Mouse (Mus musculus): ENCODE measurements around the gene Tgfbrap1. TPM values are rescaled to one million over a fixed set of nuclear protein-coding genes. Genes with fewer than 3 reads are reported as not detected.
"Not testable (repeated sequence)": the region's sequence is repeated elsewhere in the genome, so short reads cannot be mapped to it uniquely, and the experiment has no call there.

Tgfbrap1 gene
- polyA plus RNA-seq, 2 experiments, result 2.7 to 4.7 TPM

- ATAC-seq (ENCODE audit: insufficient read depth) (no peak), DNase-seq (ENCODE audit: low read depth in 3 of 3, low spot score in 3 of 3) (no peak)
Measured at GRCm38 (mm10) chr1:43042271-43042670, 56.2 kb downstream of the Tgfbrap1 start.

GRCm38 (mm10) chr1:43036014-43036413, 62.4 kb downstream of the Tgfbrap1 start:
- H3K27me3 ChIP-seq (ENCODE audit: control insufficient read depth, insufficient read depth, low read length), result no peaks in the 10 kb centered on the region
- no peaks in the 10 kb centered on the region for H3K36me3 ChIP-seq (replicated peaks; ENCODE audit: control insufficient read depth, insufficient read depth, low read depth)
- ATAC-seq (ENCODE audit: insufficient read depth), result no peak
- no peak for DNase-seq (ENCODE audit: low read depth in 3 of 3, low spot score in 3 of 3)
- no peaks in the 10 kb centered on the region for H3K9me3 ChIP-seq (ENCODE audit: control insufficient read depth, low read length)
- H3K9ac ChIP-seq (replicated peaks), result no peak overlapping the region
- H3K4me2 ChIP-seq (ENCODE audit: low read depth), result no peak overlapping the region
- TF ChIP-seq EP300 (IDR thresholded peaks at IDR 0.05; ENCODE audit: low read depth) (no peak), CTCF (IDR thresholded peaks at IDR 0.05; ENCODE audit: low read depth) (no peak)
- no peaks in the 10 kb centered on the region for H3K4me1 ChIP-seq (replicated peaks; ENCODE audit: control insufficient read depth in 2 of 2, insufficient read depth in 2 of 2, low read length in 1 of 2)
- H3K4me3 ChIP-seq (ENCODE audit: insufficient read depth in 1 of 2, low read depth in 2 of 2, low read length in 2 of 2), result no peak overlapping the region
- no peak overlapping the region for H3K27ac ChIP-seq
- WGBS (ENCODE audit: insufficient replicate concordance), result 64% methylated on average over 7 of the region's 7 CpGs

More at GRCm38 (mm10) chr1:43042271-43042670, 56.2 kb downstream of the Tgfbrap1 start:
- Histone ChIP-seq H3K9me3 (ENCODE audit: control insufficient read depth, low read length) (no peaks in the 10 kb centered on the region), H3K27ac (no peak overlapping the region), H3K27me3 (ENCODE audit: control insufficient read depth, insufficient read depth, low read length) (no peaks in the 10 kb centered on the region), H3K9ac (replicated peaks) (no peak overlapping the region), H3K4me3 (ENCODE audit: insufficient read depth in 1 of 2, low read depth in 2 of 2, low read length in 2 of 2) (no peak overlapping the region), H3K36me3 (replicated peaks; ENCODE audit: control insufficient read depth, insufficient read depth, low read depth) (no peaks in the 10 kb centered on the region), H3K4me2 (ENCODE audit: low read depth) (no peak overlapping the region), H3K4me1 (replicated peaks; ENCODE audit: control insufficient read depth in 2 of 2, insufficient read depth in 2 of 2, low read length in 1 of 2) (no peaks in the 10 kb centered on the region)
- TF ChIP-seq CTCF (IDR thresholded peaks at IDR 0.05; ENCODE audit: low read depth) (no peak), EP300 (IDR thresholded peaks at IDR 0.05; ENCODE audit: low read depth) (no peak)
- 44% methylated on average over 6 of the region's 6 CpGs for whole genome bisulfite sequencing (ENCODE audit: insufficient replicate concordance)

GRCm38 (mm10) chr1:43015153-43015685, 83.2 kb downstream of the Tgfbrap1 start:
- H3K9ac ChIP-seq (replicated peaks); ATAC-seq (ENCODE audit: insufficient read depth); H3K4me2 ChIP-seq (ENCODE audit: low read depth); H3K4me3 ChIP-seq (ENCODE audit: insufficient read depth in 1 of 2, low read depth in 2 of 2, low read length in 2 of 2); H3K36me3 ChIP-seq (replicated peaks; ENCODE audit: control insufficient read depth, insufficient read depth, low read depth); H3K4me1 ChIP-seq (replicated peaks; ENCODE audit: control insufficient read depth in 2 of 2, insufficient read depth in 2 of 2, low read length in 1 of 2); H3K27ac ChIP-seq; H3K27me3 ChIP-seq (ENCODE audit: control insufficient read depth, insufficient read depth, low read length); H3K9me3 ChIP-seq (ENCODE audit: control insufficient read depth, low read length); DNase-seq (ENCODE audit: low read depth in 3 of 3, low spot score in 3 of 3): not testable (repeated sequence)
- WGBS (ENCODE audit: insufficient replicate concordance), result 65% methylated on average over 7 of the region's 7 CpGs

GRCm38 (mm10) chr1:43010461-43010860, 88.0 kb downstream of the Tgfbrap1 start:
- H3K27ac ChIP-seq, result no peak overlapping the region
- H3K4me3 ChIP-seq (ENCODE audit: insufficient read depth in 1 of 2, low read depth in 2 of 2, low read length in 2 of 2), result no peak overlapping the region
- H3K36me3 ChIP-seq (replicated peaks; ENCODE audit: control insufficient read depth, insufficient read depth, low read depth), result no peaks in the 10 kb centered on the region
- no peak overlapping the region for H3K9ac ChIP-seq (replicated peaks)
- H3K27me3 ChIP-seq (ENCODE audit: control insufficient read depth, insufficient read depth, low read length), result no peaks in the 10 kb centered on the region
- ATAC-seq (ENCODE audit: insufficient read depth) (no peak), DNase-seq (ENCODE audit: low read depth in 3 of 3, low spot score in 3 of 3) (no peak)
- 80% methylated on average over 4 of the region's 4 CpGs for WGBS (ENCODE audit: insufficient replicate concordance)
- TF ChIP-seq CTCF (IDR thresholded peaks at IDR 0.05; ENCODE audit: low read depth) (no peak), EP300 (IDR thresholded peaks at IDR 0.05; ENCODE audit: low read depth) (no peak)
- H3K9me3 ChIP-seq (ENCODE audit: control insufficient read depth, low read length), result no peaks in the 10 kb centered on the region
- no peak overlapping the region for H3K4me2 ChIP-seq (ENCODE audit: low read depth)
- no peaks in the 10 kb centered on the region for H3K4me1 ChIP-seq (replicated peaks; ENCODE audit: control insufficient read depth in 2 of 2, insufficient read depth in 2 of 2, low read length in 1 of 2)

GRCm38 (mm10) chr1:43006524-43006923, 91.9 kb downstream of the Tgfbrap1 start:
- no peak overlapping the region for H3K4me2 ChIP-seq (ENCODE audit: low read depth)
- H3K4me3 ChIP-seq (ENCODE audit: insufficient read depth in 1 of 2, low read depth in 2 of 2, low read length in 2 of 2), result no peak overlapping the region
- DNase-seq (ENCODE audit: low read depth in 3 of 3, low spot score in 3 of 3), result no peak
- TF ChIP-seq EP300 (IDR thresholded peaks at IDR 0.05; ENCODE audit: low read depth) (no peak), CTCF (IDR thresholded peaks at IDR 0.05; ENCODE audit: low read depth) (no peak)
- WGBS (ENCODE audit: insufficient replicate concordance), result 52% methylated on average over 4 of the region's 4 CpGs
- no peaks in the 10 kb centered on the region for H3K36me3 ChIP-seq (replicated peaks; ENCODE audit: control insufficient read depth, insufficient read depth, low read depth)
- H3K27me3 ChIP-seq (ENCODE audit: control insufficient read depth, insufficient read depth, low read length), result no peaks in the 10 kb centered on the region
- no peak overlapping the region for H3K9ac ChIP-seq (replicated peaks)
- no peak overlapping the region for H3K27ac ChIP-seq
- no peaks in the 10 kb centered on the region for H3K9me3 ChIP-seq (ENCODE audit: control insufficient read depth, low read length)
- ATAC-seq (ENCODE audit: insufficient read depth), result no peak
- no peaks in the 10 kb centered on the region for H3K4me1 ChIP-seq (replicated peaks; ENCODE audit: control insufficient read depth in 2 of 2, insufficient read depth in 2 of 2, low read length in 1 of 2)
